Mouse (Mus musculus) mouse trophoblast stem cell (cell line): ENCODE measurements at regions not wholly inside any gene's neighbourhood (a gene's known extent, or its start where the extent isn't known, plus 50 kb on each side); places are given as distances from the start of the nearest gene placed in this dataset.

Source experiments
- in situ Hi-C, 2 experiments: fragments of 300-500 bp; cut with MseI, MboI; formaldehyde crosslinking; loops; 2 replicates in 1 of 2; 3 replicates in 1 of 2; pipeline ENCODE4 v1.15.1; 2025

GRCm38 (mm10) chr13:106738011-106738410 lies 198.7 kb downstream of the Ipo11 start:
- in situ Hi-C loops: no loop called here

- in situ Hi-C loops: no loop called here
Measured at GRCm38 (mm10) chr13:106734323-106734722, 202.4 kb downstream of the Ipo11 start.

GRCm38 (mm10) chr13:106732906-106733305 lies 203.9 kb downstream of the Ipo11 start:
- in situ Hi-C loops: no loop called here

- in situ Hi-C loops: loop anchor here in 1 of 2 experiments (25.0 kb wide), 1 partner anchor 1286 kb away; the partner anchor contains the start of gene Htr1a
Measured at GRCm38 (mm10) chr13:106723315-106723714, 213.4 kb downstream of the Ipo11 start.

GRCm38 (mm10) chr13:106721167-106721566 lies 215.6 kb downstream of the Ipo11 start:
- in situ Hi-C loops: loop anchor here in 1 of 2 experiments (25.0 kb wide), 1 partner anchor 1284 kb away; the partner anchor contains the start of gene Htr1a

GRCm38 (mm10) chr13:106715771-106716170 lies 221.0 kb downstream of the Ipo11 start:
- in situ Hi-C loops: loop anchor here in 1 of 2 experiments (25.0 kb wide), 1 partner anchor 1278 kb away; the partner anchor contains the start of gene Htr1a

GRCm38 (mm10) chr13:106715234-106715633 lies 221.5 kb downstream of the Ipo11 start:
- in situ Hi-C loops: loop anchor here in 1 of 2 experiments (25.0 kb wide), 1 partner anchor 1278 kb away; the partner anchor contains the start of gene Htr1a

- in situ Hi-C loops: loop anchor here in 1 of 2 experiments (25.0 kb wide), 1 partner anchor 1273 kb away; the partner anchor contains the start of gene Htr1a
Measured at GRCm38 (mm10) chr13:106710580-106710979, 226.2 kb downstream of the Ipo11 start.

- in situ Hi-C loops: loop anchor here in 1 of 2 experiments (25.0 kb wide), 1 partner anchor 1263 kb away; the partner anchor contains the start of gene Htr1a
Measured at GRCm38 (mm10) chr13:106700376-106700775, 236.4 kb downstream of the Ipo11 start.

- in situ Hi-C loops: loop anchor here in 1 of 2 experiments (25.0 kb wide), 1 partner anchor 1263 kb away; the partner anchor contains the start of gene Htr1a
Measured at GRCm38 (mm10) chr13:106699957-106700356, 236.8 kb downstream of the Ipo11 start.

GRCm38 (mm10) chr13:106691787-106692571 lies 244.8 kb downstream of the Ipo11 start:
- in situ Hi-C loops: no loop called here

- in situ Hi-C loops: no loop called here
Measured at GRCm38 (mm10) chr13:106690125-106690524, 246.6 kb downstream of the Ipo11 start.

- in situ Hi-C loops: no loop called here
Measured at GRCm38 (mm10) chr13:106689618-106690017, 247.1 kb downstream of the Ipo11 start.

GRCm38 (mm10) chr13:106689051-106689450 lies 247.7 kb downstream of the Ipo11 start:
- in situ Hi-C loops: no loop called here

GRCm38 (mm10) chr13:106669665-106670064 lies 267.1 kb downstream of the Ipo11 start:
- in situ Hi-C loops: no loop called here

GRCm38 (mm10) chr13:106662195-106662594 lies 274.6 kb downstream of the Ipo11 start:
- in situ Hi-C loops: no loop called here

GRCm38 (mm10) chr13:106649363-106649762 lies 287.4 kb downstream of the Ipo11 start:
- in situ Hi-C loops: no loop called here

GRCm38 (mm10) chr13:106643302-106643975 lies 293.3 kb downstream of the Ipo11 start:
- in situ Hi-C loops: no loop called here

GRCm38 (mm10) chr13:106638706-106639385 lies 297.9 kb downstream of the Ipo11 start:
- in situ Hi-C loops: no loop called here

- in situ Hi-C loops: no loop called here
Measured at GRCm38 (mm10) chr13:106591729-106592128, 345.0 kb downstream of the Ipo11 start.

GRCm38 (mm10) chr13:106567658-106568359 lies 368.9 kb downstream of the Ipo11 start:
- in situ Hi-C loops: no loop called here
